Mouse (Mus musculus): ENCODE measurements around the gene Wbp2nl. TPM values are rescaled to one million over a fixed set of nuclear protein-coding genes. Genes with fewer than 3 reads are reported as not detected.
A peak's percentile ranks its signal among the peaks of the same experiment; 100 is the strongest.

Gene Wbp2nl
- total RNA-seq (2022) = not detected

- DNase-seq (ENCODE audit: low spot score in 2 of 2) = no peak
Observed at GRCm38 (mm10) chr15:82298764-82299561, at the start of gene Wbp2nl. Wbp2nl (plus strand) TSS chr15:82298954.

DNA sequence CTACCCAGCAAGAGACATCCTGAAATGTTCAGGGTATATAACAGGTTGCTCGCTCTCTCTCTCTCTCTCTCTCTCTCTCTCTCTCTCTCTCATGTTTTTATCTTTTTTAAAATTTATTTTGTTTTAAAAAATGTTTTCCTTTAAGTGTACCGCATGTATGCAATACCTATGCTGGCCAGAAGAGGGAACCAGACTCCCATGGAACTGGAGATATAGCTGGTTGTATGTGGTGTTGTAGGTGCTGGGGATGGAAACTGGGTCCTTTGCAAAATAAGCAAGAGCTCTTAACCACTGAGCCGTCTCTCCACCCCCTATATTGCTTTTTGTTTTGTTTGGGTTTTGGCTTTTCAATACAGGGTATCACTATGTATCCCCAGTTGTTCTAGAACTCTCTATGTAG lies 47.2 kb upstream of the Wbp2nl start:
- no peak for DNase-seq (ENCODE audit: low spot score in 2 of 2)

- DNase-seq (ENCODE audit: low spot score in 2 of 2) = no peak
Observed at GRCm38 (mm10) chr15:82252097-82252496, 46.7 kb upstream of the Wbp2nl start, which contains the start of gene 1500009C09Rik. 1500009C09Rik (plus strand) TSS chr15:82252397.

DNA sequence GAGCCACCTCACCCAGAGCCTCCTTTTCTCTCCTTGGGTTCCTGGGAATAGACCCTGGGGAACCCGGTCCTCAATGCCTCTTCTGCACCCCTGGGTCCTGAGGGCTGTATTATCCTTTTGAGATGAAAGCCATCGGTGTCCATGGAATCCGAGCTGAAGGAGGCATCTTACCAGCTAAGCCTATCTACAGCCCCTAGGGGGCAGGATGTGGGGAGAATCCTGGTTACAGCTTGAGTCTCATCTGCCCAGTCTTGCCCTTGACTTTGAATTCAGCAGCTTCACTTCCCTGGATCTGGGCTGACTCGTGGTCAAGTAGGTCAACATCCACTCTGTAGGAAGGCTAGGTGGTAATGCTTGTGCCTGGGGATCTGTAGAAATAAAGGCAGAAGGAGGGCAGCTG lies 43.5 kb upstream of the Wbp2nl start:
- DNase-seq (ENCODE audit: low spot score in 2 of 2) = no peak

GRCm38 (mm10) chr15:82255944-82256383 lies 42.8 kb upstream of the Wbp2nl start:
- DNase-seq (ENCODE audit: low spot score in 2 of 2) = peak; percentile 88 to 93

DNA sequence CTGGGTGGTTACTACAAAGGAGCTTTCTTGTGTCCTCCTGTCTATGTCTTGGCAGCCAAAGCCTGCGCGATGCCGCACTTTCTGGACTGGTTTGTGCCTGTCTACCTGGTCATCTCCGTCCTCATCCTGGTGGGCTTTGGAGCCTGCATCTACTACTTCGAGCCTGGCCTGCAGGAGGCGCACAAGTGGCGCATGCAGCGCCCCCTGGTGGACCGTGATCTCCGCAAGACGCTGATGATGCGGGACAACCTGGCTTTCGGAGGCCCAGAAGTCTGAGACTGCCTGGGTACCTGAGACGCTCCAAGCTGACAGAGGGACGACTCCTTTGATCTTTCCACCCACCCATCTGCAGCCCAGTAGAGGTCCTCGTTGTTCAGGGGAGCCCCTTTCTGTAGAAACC lies 39.2 kb upstream of the Wbp2nl start:
- peak in 1 of 2 experiments; percentile 75 for DNase-seq (ENCODE audit: low spot score in 2 of 2)

GRCm38 (mm10) chr15:82266356-82266755 lies 32.4 kb upstream of the Wbp2nl start:
- peak in 1 of 2 experiments; percentile 73 for DNase-seq (ENCODE audit: low spot score in 2 of 2)

DNA sequence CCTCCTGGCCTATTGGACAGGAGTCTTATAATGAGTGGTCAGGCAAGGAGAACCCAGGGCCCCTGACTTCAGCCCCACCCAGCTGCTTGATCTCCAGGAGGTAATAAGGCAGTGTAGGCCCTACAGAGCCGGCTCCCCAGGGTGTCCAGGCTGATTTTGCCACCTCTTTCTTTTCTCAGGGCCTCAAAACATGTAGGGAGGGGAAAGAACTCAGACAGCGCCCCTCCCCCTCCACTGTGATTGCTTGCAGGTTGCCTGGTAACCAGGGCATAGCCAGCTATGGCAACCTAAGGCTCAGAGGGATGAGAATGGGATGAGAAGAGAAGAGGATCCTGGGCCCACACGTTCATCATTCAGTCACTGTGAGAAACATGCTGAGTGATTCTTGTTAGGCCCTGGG lies 30.6 kb upstream of the Wbp2nl start:
- DNase-seq (ENCODE audit: low spot score in 2 of 2) = peak in 1 of 2 experiments; percentile 61

- DNase-seq (ENCODE audit: low spot score in 2 of 2) = no peak
Observed at GRCm38 (mm10) chr15:82268783-82269182, 30.0 kb upstream of the Wbp2nl start.

DNA sequence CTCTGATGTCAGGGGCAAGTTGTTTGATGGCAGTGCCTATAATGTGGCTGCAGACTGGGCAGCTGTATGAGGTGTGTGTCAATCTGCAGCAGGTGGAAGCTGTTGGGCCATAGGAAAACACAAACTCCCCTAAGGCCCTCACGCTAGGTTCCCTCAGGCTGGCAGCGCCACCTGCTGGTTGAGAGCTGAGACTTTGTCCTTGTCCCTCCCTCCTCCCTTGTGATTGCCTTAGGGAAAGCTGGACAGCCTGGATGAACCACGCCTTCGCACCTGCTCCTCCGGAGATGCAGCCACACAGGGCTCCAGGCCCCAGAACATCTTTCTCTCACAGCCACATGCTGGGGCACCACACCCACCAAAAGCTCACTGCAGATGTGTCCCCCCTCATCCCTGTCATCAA lies 27.6 kb upstream of the Wbp2nl start:
- peak in 1 of 2 experiments; percentile 72 for DNase-seq (ENCODE audit: low spot score in 2 of 2)

DNA sequence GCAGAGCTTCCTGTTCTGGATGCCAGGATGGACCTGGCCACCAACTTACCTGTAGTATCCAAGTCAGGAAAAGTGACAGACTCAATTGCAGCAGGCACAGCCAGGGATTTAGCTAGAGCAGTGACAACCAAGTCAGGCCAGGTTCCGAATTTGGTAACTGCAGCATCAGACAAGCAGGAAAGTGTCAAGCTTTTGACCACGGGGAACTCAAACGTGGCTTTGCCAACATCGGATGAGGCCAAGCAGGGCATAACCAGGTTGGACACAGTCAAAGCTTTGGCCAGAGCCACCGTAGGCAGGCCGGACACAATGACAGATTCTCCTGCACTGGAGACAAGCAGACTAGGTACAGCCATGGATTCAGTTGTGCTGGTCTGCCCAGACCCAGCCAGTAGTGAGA lies 26.5 kb upstream of the Wbp2nl start:
- no peak for DNase-seq (ENCODE audit: low spot score in 2 of 2)

GRCm38 (mm10) chr15:82274593-82274926 lies 24.2 kb upstream of the Wbp2nl start, which contains the start of gene Sept3:
Sept3 (plus strand) TSS chr15:82274893.
- no peak for DNase-seq (ENCODE audit: low spot score in 2 of 2)

- peak in 1 of 2 experiments; percentile 73 for DNase-seq (ENCODE audit: low spot score in 2 of 2)
Observed at GRCm38 (mm10) chr15:82274927-82275901, 23.5 kb upstream of the Wbp2nl start.

- peak in 1 of 2 experiments; percentile 44 for DNase-seq (ENCODE audit: low spot score in 2 of 2)
Observed at GRCm38 (mm10) chr15:82277591-82277990, 21.2 kb upstream of the Wbp2nl start.

- DNase-seq (ENCODE audit: low spot score in 2 of 2) = no peak
Observed at GRCm38 (mm10) chr15:82280638-82281037, 18.1 kb upstream of the Wbp2nl start.

DNA sequence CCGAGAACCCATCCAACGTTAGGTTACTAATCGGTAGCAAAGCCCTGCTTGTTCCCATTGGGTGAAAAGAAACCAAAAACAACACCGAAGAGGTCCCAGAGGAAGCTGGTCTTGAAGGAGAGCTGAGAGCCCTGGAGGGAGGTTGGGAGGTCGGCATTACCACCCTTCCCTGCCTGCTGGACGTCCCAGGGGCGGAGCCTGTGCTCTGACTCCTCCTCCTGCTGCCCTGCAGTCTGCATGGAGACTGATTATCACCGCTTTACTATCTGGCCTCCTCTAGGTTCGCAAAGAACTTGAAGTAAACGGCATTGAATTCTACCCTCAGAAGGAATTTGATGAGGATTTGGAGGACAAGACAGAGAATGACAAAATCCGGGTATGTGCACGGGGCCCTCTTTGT lies 12.6 kb upstream of the Wbp2nl start:
- DNase-seq (ENCODE audit: low spot score in 2 of 2) = no peak

DNA sequence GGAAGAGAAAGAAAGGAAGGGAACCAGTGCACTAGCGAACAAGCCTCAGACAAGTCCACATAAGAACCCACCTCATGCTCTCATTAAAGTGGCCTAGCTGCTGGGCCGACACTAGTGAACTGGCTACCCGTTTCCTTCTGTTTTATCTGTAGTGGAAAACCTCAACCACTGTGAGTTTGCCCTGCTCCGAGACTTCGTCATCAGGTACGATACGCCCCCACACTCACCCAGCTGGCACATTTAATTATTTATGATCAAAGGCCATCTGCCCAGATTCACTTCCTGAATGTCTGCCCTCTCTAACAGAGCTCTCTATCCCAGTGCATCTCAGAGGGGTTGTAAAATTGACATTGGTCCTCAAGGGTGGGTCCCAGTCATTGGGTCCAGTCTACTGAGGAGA lies 8.5 kb upstream of the Wbp2nl start:
- DNase-seq (ENCODE audit: low spot score in 2 of 2) = no peak

DNA sequence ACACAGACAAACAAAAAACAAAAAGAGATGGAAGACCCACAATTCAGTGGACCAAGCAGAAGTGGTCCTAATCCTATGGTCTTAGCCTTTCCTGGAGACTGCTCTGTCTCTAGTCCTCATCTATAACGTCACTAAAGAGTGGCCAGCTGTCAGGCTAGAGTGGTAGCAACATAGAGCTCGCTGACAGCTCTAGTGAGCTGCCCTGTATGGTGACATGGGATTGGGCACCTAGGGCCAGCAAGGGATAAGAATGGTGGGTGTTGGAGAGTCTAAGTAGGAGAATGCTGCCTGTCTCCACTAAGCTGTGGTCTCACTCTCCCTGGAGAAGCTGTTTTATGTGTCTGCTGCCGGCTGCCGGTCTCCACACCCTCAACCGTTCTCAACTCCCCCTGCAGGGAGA lies 5.9 kb upstream of the Wbp2nl start:
- no peak for DNase-seq (ENCODE audit: low spot score in 2 of 2)

- no peak for DNase-seq (ENCODE audit: low spot score in 2 of 2)
Observed at GRCm38 (mm10) chr15:82293271-82293711, 5.5 kb upstream of the Wbp2nl start.

DNA sequence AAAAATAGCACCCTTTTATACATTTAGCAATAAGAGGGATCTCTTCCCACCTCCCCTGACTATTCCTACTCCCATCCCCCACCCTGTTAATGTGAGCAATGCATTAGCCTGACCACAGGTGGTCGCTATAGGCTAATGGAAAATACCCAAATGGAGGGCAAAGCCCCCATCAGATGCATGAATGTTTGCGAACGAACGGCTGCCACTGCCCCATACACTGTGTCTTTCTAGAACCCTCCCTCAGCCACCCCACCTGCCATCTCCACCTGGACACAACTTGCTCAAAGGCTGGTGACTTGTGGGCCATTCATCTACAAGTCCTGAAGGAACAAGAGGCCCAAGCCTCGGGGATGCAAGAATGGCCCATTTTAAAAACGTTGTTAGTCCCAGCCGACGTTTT lies 4.7 kb upstream of the Wbp2nl start:
- DNase-seq (ENCODE audit: low spot score in 2 of 2) = no peak

- DNase-seq (ENCODE audit: low spot score in 2 of 2) = no peak
Observed at GRCm38 (mm10) chr15:82307107-82307506, 8.4 kb downstream of the Wbp2nl start.

DNA sequence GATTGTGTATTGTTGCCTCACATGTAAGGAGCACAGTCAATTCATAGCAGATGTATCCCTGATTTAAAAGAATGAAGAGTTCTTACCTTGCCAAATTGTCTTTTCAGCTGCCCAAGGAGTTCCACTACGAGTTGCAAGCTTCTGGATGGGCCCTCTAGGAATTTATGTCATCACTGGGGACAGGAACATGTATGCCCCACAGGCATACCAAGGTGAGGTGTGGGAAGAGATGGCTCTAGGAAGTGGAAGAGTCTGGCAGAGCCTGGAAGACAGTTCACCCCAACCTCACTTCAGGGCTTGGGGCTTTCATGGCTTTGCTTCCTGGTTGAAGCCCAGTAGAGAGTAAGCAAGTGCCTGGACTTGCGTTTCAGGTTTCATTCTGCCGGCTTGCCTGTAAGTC lies 9.7 kb downstream of the Wbp2nl start:
- DNase-seq (ENCODE audit: low spot score in 2 of 2) = no peak

Data from layer of hippocampus, adult 8-10 months (tissue).